Mouse (Mus musculus): ENCODE data around the gene Foxe3.

GRCm38 (mm10) chr4:114959533-114959932 is 33.7 kb upstream of the Foxe3 start:
- TF ChIP-seq CTCF (IDR thresholded peaks at IDR 0.05; ENCODE audit: low read depth), result no peak
- TF ChIP-seq EP300 (optimal IDR thresholded peaks at IDR 0.05), result no peak

All from stomach, postnatal 0 days (tissue).